Mouse (Mus musculus): Measurements from ENCODE around the gene Caskin2. TPM values are rescaled to one million over a fixed set of nuclear protein-coding genes. Genes with fewer than 3 reads are reported as not detected.
"Not testable (repeated sequence)": the region's sequence is repeated elsewhere in the genome, so short reads cannot be mapped to it uniquely, and the experiment has no call there.

Gene Caskin2
- total RNA-seq (2022) = 10 to 100 TPM; 18.2 to 18.9 (median 18.4) TPM

DNA sequence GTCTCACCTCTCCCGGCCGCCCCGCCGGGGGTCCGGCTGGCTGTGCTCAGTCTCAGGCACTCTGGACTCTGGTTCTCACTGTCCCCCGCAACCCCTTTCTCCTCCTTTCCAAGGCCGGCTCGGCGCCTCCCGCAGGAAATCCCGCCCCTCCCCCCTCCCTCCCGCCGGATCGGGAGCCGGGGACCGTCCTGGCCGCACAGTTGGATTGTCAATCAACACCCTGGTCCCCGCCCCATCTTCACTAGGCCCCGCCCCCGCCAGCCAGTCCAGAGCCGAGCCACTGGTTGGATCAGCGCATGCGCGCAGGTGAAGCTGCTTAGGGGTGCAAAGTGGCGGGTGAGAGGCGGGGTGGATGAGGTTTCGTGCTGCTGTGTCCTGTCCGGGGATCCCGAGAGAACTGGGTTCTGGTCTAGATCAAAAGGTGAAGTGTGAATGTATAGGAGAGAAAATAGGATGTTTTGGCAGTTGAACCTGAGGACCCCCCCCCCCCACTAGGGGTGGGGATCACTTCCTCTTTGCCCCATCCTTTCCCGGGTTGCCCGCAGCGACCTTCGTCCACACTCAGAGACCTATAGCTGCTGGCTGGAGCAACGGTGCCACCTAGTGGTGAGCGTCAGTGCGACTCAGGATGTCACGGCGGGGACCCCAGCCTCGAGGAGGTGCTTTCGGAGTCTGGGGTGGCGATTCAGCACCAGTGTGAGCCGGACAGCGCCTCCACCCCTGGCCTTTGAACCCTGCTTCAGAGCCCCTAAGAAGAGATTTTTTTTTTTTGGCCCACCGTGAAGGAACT is at the start of gene Caskin2:
TSS of gene Caskin2 (minus strand) at position 133 of the 790 bp plus-strand sequence.
- peak; percentile 80 to 85 for DNase-seq (ENCODE audit: low spot score in 2 of 2)

DNA sequence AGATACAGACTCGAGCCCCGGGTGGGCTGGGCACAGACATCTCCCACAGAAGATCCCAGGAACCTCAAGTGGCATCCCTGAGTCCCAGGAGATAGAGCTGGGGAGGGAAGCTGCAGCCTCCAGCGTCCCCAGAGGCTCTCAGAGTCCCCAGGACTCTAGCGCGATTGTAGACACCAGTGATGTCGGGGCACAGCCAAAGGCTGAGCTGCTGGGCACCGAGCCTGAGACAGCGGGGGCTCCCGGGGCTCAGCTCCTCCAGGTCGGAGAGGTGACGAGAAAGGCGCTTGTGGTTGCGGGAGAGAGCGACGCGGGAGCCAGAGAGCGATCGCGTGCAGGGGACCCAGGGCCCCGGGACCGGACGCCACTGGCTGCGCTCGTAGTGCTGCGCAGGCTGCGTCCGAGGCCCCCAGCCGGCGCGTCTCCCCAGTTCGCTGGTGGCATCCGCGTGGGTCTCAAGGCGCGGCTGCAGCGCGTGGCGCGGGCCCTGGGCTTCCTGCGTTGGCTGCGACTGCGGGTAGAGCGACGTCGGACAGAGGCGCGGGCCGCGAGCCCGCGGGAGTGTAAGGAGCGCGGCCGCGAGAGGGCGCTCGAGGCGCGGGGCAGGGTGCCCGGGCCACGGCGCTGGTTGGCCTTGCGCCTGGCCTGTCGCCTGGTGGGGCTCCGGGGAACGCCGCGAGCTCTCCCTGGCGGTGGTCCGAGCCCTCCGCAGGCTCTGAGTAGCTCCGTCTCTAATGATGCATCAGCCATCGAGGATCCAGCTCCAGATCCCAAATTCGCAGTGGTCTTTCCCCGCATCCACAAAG is 45.9 kb upstream of the Caskin2 start:
- peak; percentile 31 to 37 for DNase-seq (ENCODE audit: low spot score in 2 of 2)

DNA sequence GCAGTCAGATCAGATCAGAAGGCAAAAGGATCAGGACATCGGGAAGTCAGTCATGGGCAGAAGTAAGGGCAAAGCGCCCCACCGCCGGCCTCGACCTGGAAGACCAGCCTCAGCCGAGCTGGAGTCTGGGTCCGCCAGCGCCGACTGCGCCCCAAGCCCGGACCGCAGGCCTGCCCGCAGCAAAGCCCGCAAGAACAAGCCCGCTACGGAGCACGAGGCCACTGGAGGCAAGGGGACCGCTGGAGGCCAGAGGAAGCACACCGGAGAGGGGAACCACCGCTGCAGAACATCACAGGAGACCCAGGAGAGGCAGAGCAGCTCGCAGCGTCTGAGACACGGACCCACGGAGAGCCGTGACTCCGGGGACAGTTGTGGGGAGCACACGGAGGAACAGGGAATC is 44.9 kb upstream of the Caskin2 start, which contains the start of gene Myo15b:
TSS of gene Myo15b (plus strand) at position 53 of the 400 bp plus-strand sequence.
- DNase-seq (ENCODE audit: low spot score in 2 of 2) = no peak

DNA sequence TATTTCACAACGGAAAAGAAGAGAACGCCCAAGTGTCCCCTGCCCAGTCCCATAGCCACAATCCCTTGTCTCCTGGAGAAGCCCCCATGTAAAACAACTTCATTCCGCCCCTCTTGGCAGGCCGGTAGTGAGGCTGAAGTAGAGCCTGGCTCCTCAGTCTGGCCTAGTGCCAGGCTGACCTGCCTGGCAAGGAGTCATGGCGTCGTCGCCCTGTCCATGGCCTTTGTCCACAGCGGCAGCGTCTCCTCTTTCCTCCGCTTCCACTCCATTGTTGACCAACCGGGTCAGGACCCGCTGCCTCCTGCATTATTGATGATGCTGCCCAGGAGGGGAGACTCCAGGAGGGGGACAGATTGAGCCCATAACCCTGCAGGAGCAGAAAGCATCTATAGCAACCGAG is 44.5 kb upstream of the Caskin2 start:
- DNase-seq (ENCODE audit: low spot score in 2 of 2) = no peak

DNA sequence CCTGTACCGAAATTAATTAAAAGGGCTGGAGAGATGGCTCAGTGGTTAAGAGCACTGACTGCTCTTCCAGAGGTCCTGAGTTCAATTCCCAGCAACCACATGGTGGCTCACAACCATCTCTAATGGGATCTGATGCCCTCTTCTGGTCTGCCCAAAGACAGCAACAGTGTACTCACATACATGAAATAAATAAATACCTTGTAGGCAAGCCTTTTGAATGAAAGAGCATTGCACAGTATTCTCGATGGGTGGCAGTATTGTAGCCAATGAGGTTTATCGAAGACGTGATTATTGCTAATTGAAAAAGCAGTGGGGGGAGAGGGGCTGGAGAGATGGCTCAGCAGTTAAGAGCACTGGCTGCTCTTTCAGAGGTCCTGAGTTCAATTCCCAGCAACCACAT is 43.7 kb upstream of the Caskin2 start:
- DNase-seq (ENCODE audit: low spot score in 2 of 2) = not testable (repeated sequence)

DNA sequence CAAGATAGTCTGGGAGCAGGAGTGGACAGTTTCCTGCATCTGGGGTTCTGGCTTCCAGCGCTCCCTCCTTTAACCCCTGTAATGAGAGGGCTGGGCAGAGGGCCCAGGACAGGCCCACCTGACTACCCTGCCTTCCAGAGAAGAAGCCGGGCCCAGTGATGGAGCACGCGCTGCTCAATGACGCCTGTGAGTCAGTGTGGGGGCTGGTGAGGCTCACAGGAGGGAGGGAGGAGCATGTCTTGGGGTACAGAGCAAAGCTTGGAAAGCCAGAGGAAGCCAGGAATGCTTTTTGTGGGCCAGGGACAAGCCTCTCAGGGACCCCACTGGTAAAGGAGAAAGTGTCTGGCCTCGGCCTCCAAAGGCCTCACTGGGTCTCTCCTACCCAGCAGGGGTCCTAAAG is 41.2 kb upstream of the Caskin2 start:
- peak in 1 of 2 experiments; percentile 24 for DNase-seq (ENCODE audit: low spot score in 2 of 2)

DNA sequence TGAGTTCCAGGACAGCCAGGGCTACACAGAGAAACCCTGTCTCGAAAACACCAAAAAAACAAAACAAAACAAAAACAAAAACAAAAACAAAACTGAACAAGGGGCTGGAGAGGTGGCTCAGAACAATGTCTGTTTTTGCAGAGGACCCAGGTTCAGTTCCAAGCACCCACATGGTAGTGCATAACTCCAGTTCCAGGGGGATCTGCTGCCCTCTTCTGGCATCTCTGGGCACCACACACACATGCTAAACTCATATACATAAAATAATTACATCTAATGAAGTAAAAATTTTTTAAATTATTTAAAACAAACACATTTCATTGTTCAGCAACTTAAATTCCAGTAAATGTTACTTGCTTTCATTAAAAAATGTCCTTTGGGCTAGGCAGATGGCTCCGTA is 32.4 kb upstream of the Caskin2 start:
- DNase-seq (ENCODE audit: low spot score in 2 of 2) = no peak

DNA sequence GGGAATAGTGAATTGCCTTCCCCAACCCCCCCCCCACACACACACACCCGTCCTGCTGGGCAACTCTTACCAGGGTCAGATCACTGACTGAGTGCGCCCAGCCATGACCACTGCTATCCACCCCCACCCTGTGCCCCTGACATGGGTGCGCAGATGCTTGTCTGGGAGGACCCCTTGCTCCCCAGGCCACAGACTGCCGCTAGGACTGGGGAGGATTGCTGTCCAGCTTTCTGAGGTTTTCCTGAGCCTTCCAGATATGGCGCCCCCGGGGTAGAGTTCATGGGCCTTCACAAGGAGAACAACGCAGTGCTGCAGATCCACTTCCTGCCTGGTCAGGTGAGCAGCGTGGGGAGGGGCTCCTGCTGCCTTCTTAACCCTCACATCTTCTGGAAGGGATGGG is 30.8 kb upstream of the Caskin2 start:
- DNase-seq (ENCODE audit: low spot score in 2 of 2) = no peak

DNA sequence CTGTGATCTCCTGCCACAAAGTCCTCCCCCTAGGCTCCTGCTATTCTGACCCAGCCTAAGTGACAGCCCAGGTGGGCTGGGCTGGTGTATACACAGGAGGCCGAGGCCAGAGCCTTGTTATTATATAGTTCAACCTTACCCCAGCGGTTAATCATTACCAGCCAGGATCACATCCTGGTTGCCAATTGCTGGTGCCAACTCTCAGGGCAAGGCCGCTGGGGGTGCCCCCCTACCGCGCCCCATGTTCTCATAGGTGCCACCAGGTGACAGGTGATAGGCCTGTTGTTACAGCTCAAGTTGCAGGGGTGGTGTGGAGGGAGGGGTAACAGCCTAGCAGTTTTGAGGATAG is 30.4 kb upstream of the Caskin2 start:
- no peak for DNase-seq (ENCODE audit: low spot score in 2 of 2)

DNA sequence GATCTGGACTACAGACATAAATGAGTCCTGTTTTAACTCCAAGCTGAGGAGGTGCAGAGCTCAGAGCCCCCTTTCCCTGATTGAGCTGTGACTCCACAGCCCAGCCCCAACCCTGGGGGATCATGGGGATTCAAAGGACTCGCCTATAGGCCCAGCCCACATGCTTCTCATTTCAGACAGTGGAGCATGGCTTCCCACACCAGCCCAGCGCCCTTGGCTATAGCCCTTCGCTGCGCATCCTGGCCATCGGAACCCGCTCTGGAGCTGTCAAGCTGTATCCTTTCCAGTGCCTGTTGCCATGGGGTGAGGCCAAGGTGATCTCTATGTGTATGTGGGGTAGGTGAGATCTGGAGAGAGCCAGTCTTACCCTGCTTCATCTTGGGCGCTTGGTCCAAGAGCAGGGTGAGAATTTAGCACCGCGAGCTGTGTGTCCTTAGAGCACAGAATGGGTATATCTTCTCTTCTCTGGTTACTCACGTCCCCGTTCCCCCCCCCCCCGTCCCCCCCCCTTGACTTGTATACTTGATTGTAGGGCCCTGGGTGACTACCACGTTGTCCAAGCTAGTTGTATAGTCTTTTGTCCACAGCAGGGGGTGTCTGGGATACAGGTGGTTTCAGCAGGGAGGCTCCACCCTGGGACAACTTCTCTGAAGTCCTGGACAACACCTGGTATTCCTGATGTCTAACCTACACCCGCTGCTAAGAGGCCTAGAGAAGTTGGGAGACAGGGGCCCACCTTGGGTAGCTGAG is 29.9 kb upstream of the Caskin2 start:
- DNase-seq (ENCODE audit: low spot score in 2 of 2) = no peak

DNA sequence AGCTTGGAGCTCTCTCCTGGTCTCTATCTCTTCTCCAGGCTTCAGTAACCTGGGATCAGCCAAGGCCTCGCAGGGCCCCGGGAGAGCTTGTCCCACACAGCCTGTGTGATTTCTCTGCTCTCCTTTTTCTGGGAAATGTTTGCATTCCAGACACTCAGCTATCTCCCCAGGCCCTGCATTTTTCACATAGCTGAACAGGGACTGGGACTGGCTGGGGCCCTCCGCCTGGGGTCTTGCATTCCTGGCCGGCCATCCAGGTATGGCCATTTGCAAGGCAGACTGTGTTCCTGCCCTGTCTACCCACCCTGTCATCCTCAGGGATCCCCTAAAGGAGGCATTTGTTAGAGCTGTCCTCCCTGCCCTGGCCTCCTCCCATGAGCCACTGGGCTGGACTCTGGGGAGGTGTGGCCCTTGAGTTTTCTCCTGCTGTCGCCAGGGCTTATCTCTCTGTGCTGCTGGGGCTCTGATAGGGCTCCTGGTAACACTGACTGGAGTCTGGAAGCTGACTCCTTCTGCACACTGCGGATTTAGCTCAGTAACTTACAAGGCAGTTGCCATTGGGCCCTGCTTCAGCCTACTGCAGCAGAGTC is 28.6 kb upstream of the Caskin2 start:
- no peak for DNase-seq (ENCODE audit: low spot score in 2 of 2)

DNA sequence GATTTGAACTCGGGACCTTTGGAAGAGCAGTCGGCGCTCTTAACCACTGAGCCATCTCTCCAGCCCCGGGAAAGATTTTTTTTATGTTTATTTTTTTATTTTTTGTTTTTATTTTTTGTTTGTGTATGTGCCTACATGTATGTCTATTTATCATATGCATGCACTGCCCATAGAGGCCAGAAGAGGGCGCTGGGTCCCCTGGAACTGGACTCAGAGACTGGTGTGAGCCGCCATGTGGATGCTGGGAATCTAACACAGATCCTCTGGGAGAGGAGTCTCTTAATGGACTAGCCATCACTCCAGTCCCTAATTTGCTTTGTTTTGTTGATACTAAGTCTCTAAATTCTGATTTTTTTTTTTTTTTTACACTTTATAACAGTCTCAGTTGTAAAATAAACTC is 27.6 kb upstream of the Caskin2 start:
- no peak for DNase-seq (ENCODE audit: low spot score in 2 of 2)

DNA sequence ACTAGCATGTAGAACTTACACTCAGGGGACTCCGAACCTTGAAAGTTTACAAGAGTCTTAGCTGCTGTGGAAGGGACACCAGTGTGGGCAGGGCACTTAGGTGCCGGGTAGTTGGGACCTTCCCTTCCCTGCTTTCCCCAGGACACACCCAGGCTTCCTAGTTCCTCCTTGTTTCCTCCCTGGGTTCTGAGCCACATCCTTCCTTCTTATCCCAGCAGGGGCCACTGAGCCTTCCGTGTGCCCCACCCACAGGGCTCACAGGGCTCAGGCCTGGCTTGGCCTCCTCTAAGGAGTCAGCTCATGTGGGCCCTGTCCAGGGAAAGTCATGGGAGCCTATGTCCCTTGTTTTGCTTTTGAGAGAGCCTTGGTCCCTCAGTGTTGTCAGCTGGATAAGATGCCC is 26.3 kb upstream of the Caskin2 start:
- DNase-seq (ENCODE audit: low spot score in 2 of 2) = no peak

DNA sequence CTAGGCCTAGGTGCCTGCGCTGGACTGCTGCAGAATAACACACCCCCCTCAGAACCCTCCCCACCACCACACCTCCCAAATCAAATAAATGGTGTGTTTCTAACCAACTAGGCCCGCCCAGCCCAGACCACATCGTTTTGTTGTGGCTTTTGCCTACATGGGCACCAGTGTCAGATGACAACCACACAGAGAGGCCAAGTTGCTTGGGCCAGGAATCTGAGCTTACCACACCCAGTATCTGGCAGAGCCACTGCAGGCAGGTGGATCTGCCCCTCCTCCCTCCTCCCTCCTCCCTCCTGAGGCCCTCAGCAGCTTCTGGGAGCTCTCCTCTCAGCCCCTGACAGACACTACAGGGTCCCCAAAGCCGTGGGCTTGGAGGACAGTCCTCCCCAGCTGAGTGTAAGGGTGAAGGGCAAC is 25.5 kb upstream of the Caskin2 start:
- no peak for DNase-seq (ENCODE audit: low spot score in 2 of 2)

DNA sequence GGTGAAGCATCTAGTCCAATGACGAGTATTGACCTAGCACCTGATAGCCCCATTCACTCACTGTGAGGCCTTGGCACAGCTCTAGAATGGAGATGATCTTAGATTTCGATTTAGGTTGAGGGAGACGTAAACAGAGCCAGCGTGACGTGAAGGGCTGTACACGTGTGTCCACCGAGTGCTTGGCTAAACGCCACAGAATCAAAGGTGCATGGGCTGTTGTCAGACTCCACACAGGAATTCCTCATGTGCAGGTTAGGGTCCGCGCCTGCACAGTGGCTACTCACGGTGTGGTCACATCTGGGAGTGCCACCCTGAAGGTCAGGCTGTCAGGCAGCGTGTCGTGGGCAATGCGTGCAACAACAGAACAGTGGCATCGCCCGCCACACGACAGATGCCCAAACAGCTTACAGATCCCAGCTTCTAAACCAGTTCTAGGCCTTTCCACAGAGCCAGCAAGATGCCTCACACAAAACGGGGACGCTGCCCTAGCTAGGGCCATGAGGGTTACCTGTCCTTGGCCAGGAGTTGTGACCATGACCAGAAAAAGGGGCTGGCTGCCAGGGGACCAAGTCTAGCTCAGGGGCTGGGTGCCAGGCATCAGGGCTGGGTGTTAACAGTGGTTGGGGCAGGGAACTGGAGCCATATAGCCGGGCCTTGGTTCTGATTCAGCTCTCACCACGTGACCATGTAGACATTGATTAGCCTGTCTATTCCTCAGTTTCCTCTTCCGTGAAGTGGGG is 24.3 kb upstream of the Caskin2 start:
- no peak for DNase-seq (ENCODE audit: low spot score in 2 of 2)

DNA sequence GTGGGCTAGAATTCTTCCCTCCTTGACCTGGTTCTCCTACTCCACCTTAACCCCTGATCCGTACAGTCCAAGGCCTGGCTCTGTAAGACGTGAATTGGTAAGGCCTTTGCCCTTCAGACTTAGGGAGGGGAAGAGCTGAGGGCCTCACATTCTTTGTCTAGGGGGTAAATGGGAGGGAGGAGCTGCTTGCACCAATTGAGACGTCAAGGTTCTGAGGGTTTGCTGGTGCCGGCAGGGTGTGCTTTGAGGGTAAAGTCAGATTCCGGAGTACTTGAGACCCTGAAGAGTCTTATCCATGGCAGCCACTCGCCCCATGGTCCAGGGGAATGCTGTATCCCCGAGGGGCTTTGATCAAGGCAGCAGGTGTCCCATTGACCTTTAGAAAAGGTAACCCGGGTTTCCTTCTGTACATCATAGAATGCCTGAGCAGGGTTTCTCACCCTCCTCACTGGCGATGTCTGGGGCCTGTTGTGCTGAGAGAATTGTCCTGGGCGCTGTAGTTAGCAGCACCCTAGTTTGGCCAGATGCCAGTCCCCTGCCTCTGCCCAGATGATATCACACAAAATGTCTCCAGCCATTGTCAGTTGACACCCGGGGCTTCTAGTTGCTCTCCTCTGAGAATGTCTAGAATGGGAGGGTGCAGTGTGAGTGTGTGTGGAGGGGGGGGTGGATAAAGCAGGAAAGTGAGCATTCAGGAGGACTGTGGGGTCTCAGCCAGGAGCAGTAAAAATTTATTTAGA is 23.4 kb upstream of the Caskin2 start:
- no peak for DNase-seq (ENCODE audit: low spot score in 2 of 2)

DNA sequence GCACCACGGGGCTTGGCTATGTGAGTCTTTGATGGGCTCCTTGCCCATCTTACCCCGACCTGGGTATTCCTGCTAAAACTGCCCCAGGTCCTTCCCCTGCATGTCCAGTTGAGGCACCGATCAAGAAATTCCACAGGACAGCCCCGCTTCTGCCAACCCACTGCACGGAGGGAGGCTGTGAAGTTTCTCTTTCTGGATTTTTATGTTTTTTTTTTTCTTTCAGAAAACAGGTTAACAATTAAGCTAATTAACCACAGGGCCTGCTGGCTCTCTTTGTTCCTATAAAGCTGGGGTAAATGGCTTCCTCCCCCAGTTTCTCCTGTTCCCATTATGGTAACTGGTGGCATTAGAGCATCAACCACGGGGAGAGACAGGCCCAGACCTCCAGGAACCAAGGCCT is 20.6 kb upstream of the Caskin2 start:
- DNase-seq (ENCODE audit: low spot score in 2 of 2) = no peak

DNA sequence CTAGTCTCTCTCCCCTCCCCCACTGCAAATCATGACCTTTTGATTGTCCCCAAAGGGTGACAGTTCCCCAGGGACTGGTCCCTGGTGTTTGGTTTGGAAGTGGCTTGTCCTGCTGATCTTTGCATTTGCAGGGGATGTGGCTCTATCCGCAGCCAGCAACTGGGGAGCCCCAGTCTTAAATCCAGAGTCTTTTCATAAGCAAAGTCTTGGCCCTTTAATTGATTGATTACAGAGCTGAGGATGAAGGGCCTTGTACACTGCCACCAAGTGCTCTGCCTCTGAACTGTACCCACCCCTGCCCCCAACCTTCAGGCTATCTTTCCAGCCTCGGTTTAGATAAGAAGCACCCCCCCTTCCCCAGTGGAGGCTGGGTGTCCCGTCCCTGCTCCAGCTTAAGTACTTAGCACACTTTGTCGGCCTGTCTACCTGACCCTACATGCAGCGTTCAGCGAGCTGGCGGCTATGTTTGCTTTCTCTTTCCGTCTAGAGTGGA is 19.6 kb upstream of the Caskin2 start:
- no peak for DNase-seq (ENCODE audit: low spot score in 2 of 2)

DNA sequence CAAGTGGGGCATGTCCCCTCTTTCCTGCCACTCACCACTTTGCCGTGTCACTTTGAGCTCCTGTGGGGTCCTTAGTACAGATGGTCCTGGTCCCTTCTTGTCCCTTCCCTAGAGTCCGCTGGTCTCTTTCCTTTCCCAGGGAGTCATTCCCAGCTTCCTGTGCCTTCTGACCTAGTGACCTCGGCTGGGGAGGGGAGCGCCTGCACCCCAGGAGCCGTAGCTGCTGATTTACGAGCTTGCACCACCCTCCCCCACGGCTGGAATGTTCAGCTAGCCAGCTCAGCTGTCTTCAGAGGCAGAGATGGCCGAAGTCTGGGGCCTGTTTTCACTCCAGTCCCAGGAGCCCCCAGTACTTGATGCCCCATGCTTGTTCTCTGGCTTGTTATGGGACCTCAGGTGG is 19.1 kb upstream of the Caskin2 start:
- DNase-seq (ENCODE audit: low spot score in 2 of 2) = no peak

DNA sequence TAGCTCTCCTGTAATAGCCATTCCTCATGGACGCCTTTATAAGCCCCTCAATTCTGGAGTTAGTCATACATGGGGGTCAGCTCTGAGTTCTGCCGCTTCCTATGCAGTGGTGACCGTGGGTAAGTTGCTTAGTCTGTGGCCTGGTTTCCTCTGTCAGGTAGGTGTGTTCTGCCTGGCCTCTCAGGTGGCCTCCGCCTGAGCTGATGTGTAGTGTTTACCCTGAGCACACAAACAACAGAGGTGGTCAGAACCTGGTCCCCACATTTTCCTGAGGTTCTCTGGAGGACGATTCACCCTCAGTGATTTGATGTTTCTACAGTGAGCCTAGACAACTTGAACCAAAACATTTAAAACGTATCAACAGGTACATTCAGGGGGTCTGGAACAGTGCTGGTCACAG is 18.6 kb upstream of the Caskin2 start:
- no peak for DNase-seq (ENCODE audit: low spot score in 2 of 2)

All from left cerebral cortex, adult 8-10 months (tissue).